Mouse (Mus musculus): ENCODE data around the gene Plet1.

Plet1 gene

GRCm38 (mm10) chr9:50494311-50494710 is at the start of gene Plet1:
Plet1 (plus strand) TSS chr9:50494525.
- DNase-seq (ENCODE audit: low read depth, low spot score): no peak

DNA sequence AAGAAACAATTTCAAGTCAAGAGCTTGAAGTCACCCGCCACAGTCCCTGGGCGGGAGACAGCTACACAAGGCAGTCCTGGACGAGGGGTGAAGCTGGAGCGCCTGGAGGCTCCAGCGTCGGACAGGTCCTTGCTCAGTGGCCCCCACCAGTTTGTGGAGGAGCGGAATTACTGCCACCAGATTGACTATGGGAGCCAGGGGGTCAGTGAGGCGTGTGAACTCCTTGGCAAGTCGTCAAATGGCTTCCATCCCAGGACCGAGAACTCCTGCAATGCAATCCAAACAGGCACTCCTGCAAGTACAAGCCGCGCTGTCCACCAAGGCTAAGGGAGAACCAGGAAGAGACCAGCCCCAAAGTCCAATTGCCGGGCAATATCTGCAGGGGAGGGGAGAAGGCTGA is 45.3 kb upstream of the Plet1 start:
- no peak for DNase-seq (ENCODE audit: low read depth, low spot score)

DNA sequence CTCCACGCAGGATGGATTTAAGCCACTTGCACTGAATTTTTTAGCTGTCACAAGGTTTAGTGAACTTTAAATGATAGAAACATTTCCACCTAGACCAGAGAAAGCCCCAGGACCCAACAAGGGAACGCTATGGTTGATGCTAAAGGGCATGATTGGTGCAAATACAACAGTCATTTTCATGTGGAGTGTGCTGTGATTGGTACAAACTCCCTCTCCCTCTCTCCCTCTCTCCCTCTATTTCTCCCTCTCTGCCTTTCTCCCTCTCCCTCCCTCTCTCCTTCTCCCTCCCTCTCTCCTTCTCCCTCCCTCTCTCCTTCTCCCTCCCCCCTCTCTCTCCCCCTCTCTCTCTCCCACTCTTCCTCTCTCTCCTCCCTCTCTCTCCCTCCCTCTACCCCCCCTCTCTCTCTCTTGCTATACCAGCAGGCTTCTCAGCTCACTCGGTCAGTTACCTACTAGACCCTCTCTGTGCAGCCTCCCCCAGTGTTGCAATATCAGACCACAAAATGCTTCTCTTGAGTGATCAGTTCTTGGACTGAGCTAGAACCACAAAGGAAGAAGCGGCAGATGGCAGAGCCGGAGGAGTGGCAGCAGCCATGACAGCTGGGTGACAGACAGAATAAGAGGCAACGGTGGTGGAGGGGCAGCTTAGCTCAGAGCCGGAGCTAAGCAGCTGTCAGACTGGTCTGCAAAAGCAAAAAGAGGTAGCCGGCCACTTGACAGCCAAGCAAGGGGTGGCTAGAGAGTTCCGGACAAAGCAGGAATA is 42.7 kb upstream of the Plet1 start:
- peak; percentile 12 for DNase-seq (ENCODE audit: low read depth, low spot score)

DNA sequence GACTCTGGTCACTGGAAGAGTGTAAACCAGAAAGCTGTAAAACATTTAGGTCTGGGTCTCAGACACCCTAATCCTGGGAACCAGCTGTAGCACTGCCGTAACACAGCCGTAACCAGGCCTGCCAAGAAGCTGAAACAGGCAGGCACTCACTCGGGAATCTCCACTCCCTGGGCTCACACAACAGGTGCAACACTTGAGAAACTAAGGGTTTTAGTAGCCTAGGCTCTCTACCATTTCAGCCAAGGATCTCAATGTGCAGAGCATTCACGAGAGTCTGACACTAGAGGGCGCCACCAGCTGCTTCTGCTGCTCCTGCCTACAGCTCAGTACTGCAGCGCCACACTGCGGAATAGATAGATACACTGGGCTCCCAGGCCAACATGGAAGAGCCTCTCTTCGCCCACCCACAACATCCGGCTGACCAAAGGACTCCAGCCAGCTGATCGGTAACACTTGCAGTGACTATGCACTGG is 42.0 kb upstream of the Plet1 start:
- DNase-seq (ENCODE audit: low read depth, low spot score): peak; percentile 92

DNA sequence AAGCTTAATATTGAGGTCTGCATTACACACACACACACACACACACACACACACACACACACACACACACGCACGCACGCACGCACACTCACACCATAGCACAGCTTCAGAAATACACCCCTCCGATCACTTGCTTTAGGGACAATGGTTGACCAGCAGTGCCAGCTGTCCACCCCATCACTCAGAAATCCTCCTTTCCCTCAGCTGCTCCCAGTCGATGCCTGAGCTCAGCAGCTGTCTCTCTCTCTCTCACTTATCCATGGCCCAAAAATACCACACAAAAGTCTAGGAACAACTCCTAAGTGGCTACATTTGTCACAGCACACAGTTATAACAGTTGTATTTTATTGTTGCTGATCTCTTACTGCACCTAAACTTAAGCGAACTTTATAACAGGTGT is 36.7 kb upstream of the Plet1 start:
- no peak for DNase-seq (ENCODE audit: low read depth, low spot score)

DNA sequence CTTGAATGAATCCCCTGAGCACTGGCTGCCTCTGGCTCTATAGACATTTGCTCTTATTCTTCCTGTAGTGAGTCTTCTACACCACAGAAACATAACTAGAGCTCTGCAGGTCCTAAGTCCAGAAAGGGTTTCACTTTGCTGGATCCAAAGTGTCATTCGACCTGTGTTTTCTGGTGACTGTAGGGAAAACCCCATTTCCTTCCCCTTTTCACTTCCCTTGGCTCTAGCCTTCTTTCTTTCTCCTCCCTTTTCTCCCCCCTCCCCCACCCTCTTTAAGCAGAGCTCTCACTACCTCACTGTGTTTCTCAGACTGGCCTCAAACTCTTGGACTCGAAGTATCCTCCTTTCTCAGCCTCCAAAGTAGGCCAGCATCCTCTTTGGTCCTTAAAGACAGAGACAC is 34.8 kb upstream of the Plet1 start:
- DNase-seq (ENCODE audit: low read depth, low spot score): no peak

DNA sequence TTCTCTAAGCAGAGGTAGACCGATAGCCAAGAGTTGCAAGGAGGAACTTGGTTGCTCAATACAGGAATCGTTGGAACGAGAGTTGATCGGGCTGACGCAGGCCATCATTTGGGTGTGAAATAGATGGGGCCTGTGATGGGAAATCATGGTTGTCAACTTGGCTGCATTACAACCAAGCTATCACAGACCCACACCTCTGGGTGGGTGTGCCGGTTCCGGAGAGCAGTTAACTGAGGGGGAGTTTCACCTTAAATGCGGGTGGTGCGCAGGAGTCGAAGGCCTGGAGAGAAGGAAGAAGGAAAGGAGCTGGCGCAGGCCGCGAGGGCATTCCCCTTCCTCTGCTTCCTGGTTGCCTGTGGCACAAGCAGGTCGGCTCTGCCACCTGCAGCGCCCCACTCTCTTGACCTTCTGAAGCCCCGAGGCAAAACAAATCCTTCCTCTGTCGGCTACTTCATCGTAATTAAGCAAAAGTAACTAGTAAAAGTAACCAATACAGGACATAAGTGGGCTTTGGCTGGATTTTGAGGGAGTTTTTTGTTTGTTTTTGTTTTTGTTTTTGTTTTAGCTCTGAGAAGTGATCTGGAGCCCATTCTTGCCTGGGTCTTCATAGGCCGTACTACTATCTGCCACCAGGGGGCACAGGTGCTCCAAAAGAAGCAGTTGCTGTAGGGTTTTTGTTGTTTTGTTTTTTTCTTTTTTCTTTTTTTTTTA is 31.7 kb upstream of the Plet1 start:
- DNase-seq (ENCODE audit: low read depth, low spot score): peak; percentile 89

GRCm38 (mm10) chr9:50463205-50463508 is 31.2 kb upstream of the Plet1 start:
- DNase-seq (ENCODE audit: low read depth, low spot score): no peak

DNA sequence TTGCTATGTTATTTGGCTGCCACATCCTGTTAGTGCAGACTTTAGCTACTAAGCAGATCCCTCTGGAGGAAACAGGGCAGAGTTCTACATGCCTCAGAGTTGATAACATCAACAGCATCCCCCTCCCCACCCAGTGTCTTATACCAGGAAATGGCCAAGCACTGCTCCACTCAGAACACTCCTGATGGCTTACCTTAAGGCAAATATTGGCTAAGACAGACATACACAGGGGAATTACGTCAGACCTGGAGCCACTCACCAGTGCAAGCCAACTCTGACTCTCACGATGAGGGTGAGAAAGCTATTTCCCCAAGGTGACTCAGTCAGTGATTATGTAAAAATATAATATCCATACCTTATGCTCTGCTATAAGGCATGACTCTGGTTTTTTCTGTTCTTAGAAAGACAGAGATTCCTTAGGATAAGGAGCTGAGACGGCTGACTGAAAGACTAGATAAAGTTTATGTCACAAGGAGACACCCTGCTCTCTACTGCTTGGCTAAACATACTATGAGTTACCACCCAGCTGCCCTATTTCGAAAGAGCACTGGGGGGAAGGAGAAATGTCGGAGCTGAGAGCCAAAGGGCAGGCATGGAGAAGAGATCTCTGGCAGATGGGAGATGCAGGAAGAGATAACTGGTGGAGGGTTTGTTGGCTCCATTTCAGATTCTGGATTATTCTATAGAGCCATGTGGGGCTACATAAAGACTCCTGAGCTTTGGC is 23.8 kb upstream of the Plet1 start:
- DNase-seq (ENCODE audit: low read depth, low spot score): peak; percentile 43

DNA sequence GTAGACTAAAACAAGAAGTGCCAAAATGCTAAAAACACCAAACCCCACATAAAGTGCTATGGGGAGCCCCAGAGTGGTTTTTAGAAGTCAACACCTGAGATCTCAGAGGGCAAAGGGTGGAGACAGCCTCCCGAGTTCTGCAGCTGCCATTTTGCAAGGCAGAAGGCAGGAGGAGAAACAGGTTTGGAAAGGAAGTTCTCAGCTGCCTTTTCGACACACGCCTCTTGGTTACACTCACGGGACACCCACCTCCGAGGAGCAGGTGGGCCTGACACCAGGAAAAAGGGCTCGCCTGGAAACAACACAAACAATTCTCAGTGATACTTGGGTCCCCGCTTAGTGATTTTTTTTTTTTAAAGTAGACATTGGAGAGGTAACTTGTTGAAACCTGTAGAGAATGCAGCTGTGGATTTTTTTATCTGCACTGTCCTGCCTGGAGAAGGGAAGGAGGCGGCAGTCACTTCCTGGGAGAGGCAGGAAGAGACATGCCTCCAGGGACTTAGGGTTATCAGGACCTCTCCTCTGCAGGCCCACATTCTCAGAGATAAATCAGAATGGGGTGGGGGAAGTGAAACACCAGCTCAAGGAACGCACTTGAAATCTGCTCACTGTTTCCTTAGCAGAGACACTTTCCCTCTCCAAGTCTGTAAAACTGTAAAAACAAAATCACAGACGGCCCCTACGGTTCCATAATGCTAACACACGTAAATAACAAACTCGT is 23.0 kb upstream of the Plet1 start:
- no peak for DNase-seq (ENCODE audit: low read depth, low spot score)

DNA sequence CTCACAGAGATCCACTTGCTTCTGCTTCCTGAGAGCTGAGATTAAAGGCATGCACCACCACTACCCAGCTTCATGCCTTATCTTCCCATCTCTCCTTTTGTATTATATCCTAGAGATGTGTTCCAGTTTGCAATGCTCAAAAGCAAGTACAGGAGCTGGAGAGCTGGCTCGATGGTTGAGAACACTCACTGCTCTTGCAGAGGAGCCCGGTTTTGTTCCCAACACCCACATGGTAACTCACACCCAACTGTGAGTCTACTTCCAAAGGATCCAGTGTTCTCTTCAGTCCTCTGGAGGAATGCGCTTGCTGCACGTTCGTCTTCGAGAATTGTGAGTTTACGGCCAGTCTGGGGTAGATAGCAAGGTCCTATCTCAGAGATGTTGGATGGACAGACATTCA is 19.0 kb upstream of the Plet1 start:
- no peak for DNase-seq (ENCODE audit: low read depth, low spot score)

GRCm38 (mm10) chr9:50475745-50476144 is 18.6 kb upstream of the Plet1 start:
- DNase-seq (ENCODE audit: low read depth, low spot score): no peak

- no peak for DNase-seq (ENCODE audit: low read depth, low spot score)
Measured at GRCm38 (mm10) chr9:50476651-50477050, 17.7 kb upstream of the Plet1 start.

- no peak for DNase-seq (ENCODE audit: low read depth, low spot score)
Measured at GRCm38 (mm10) chr9:50477270-50477669, 17.1 kb upstream of the Plet1 start.

- no peak for DNase-seq (ENCODE audit: low read depth, low spot score)
Measured at GRCm38 (mm10) chr9:50478826-50479225, 15.5 kb upstream of the Plet1 start.

DNA sequence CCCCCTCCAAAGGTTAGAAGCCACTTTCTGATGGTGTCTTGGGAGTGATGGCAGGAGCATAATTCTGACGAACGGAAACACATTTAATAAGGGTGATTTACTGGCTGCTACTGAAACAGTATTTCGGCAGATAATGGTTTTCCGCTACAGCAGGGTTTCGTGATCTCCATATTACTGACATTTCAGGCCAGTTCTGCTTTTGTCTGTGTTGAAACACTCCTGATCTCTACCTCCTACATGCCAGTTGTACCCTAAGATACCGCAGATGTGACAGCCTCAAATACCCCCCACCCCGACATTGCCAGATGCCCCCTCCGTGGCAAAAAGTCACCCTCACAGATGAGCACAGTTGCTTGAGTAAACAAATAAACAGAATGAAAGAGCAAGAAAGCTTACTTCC is 14.8 kb upstream of the Plet1 start:
- DNase-seq (ENCODE audit: low read depth, low spot score): no peak

DNA sequence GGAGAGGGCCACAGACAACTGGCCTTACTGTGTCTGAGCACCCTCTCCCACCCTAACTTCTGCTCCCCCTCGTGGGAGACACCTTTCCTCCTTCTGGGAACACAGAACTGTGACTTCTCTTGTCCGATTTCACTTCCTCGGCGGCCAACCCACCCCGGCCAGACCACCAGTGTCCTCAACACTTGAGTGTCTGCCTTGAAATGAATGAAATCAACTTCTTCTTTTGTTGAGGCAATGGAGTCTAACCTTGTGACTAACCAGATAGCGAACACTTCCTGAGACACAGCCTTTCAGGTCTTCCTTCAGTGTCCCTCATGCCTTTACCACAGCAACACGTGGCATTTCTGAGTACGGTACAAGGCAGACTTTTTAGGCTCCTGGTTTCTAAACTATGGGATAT is 11.6 kb upstream of the Plet1 start:
- DNase-seq (ENCODE audit: low read depth, low spot score): no peak

- no peak for DNase-seq (ENCODE audit: low read depth, low spot score)
Measured at GRCm38 (mm10) chr9:50485521-50485920, 8.8 kb upstream of the Plet1 start.

DNA sequence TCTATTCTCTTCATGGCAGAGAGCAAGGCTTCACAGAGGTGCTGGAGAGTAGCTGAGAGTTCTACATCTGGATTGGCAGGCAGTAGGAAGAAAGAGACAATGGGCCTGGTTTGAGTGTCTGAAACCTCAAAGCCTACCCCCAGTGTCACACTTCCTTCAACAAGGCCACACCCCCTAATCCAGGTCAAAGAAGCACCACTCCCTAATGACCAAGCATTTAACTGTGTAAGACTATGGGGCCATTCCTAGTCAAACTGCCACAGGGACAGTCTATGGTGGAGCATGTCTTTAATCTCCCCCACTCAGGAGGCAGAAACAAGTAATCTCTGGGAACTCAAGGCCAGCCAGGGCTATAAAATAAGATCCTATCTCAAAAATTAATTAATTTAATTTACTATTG is 3.5 kb upstream of the Plet1 start:
- no peak for DNase-seq (ENCODE audit: low read depth, low spot score)

GRCm38 (mm10) chr9:50491531-50492045 is 2.7 kb upstream of the Plet1 start:
- DNase-seq (ENCODE audit: low read depth, low spot score): peak; percentile 15

- DNase-seq (ENCODE audit: low read depth, low spot score): no peak
Measured at GRCm38 (mm10) chr9:50493777-50494176, 548 bp upstream of the Plet1 start.

All from CD4-positive, CD25-positive, alpha-beta regulatory T cell, adult 2 months (primary cell).